Mouse (Mus musculus) spleen, postnatal 14 days (tissue): ENCODE measurements at regions not wholly inside any gene's neighbourhood (a gene's known extent, or its start where the extent isn't known, plus 50 kb on each side); places are given as distances from the start of the nearest gene placed in this dataset.

Source experiments
- DNase-seq, 2 experiments: peaks; one replicate each; pipeline ENCODE4 v3.0.0; 2021 to 2022; ENCODE audit warnings: low spot score in 2 of 2

DNA sequence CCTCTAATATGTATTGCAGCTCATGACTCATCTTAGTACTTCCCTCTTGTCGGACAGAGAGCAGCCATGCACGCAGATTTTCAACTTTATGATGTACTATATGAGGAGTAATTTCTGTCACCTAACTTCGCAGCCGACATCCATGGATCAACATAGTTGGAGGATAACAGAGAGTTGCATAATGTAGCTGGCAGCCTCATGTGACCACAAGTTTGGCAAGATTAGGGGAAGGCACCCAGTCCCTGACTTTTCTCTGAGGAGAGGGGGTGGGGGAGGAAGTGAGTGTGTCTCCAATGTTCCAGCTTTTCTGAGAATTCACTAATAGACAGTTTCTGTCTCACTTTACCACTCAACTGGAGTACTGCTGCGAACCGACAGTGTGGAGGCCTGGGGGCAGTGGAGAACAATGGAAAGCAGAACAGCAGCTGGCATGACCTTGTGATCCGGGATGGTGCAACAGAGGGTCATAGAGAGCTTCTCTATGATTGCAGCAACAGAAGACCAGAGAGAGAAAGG, 424.0 kb downstream of the Ptprc start:
- DNase-seq, result no peak

DNA sequence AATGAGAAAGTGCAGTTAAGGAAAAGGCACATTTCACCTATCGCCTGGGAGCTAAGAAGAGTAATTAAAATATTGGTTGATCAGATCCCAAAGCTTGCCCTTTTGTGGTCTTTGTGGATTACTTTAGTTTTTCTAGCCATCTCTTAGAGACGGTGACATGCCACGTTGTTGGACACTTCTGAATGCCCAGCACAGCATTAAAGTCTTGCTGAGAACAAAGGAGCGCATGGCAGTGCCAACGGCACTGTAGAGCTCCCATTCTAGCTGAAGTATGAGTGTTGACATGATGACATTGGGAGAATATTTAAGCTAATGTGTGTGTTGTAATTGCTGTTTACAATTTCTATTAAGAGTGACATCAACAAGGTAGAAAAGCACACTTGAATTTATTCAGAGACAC, 424.6 kb downstream of the Ptprc start:
- no peak for DNase-seq

DNA sequence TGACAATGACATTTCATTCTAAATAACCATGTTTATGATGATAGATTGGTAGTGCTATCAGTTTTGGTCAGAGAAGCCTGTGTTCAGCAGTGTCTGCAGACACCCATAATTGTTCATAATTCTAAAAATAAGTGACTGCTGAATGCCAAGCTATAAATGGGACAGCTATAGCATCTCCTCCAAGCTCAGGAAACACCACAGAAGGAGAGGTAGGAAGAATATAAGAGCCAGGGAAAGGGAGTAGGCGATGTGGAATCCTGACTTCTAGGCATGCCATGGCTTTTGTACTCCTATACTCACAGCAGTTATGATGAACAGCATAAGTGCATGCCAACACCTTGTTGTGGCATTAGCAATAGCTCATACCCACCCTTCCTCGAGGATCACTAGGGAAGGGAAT, 429.4 kb downstream of the Ptprc start:
- no peak for DNase-seq

DNA sequence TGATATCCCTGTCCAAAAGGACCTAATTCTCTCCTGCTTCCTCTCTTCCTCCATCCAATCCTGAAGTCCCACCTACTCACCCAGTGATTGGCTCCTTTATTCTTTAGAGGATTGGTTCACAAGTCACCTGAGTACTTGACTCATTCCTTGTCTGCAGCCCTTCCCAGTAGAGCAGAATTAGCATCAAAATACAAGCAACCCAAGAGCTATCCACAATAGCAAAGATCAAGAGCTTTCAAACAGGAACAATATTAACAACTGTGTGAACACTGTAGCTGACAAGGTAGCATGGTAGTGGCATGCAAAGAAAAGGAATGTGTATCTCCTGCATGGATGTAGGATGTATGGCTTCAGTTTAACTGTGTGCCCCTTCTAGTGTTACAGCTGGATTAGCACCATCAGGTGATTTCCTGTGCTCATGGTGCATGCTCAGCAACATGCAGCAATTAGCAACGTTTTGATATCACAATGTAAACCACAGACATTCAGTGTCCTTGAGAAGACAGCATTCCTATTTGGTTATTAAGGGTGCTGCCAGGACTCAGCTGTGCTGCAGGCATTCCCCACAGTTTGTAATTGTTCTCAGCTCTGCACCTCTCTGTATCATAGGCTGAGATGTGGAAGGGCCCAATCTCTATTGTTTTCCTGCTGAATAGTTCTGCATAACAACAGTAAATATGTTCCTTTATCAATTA, 437.2 kb downstream of the Ptprc start:
- DNase-seq, result no peak

GRCm38 (mm10) chr1:137703882-137704281, 471.6 kb downstream of the Ptprc start:
- DNase-seq, result no peak

GRCm38 (mm10) chr1:137698876-137699275, 476.6 kb downstream of the Ptprc start:
- no peak for DNase-seq

- DNase-seq, result no peak
Observed at GRCm38 (mm10) chr1:137697289-137697688, 478.2 kb downstream of the Ptprc start.

DNA sequence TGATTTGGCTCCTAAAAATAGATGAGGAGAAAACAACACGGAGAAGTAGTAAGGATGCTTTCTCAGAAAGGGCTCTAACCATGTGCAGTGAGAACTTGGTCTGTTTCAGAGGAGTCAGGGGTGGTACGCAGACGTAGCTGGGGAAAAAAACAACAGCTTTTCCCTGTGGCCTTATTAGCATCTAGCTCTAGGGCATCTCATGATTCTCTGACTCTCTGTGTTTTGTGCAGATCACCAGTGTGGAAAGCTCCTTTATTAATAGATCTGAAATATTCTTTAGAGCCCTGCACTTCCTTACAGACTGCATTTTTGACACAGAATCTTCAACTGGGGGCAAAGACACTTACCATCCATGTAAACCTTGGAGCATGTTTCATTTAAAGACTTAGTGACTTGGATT, 478.7 kb downstream of the Ptprc start:
- no peak for DNase-seq

DNA sequence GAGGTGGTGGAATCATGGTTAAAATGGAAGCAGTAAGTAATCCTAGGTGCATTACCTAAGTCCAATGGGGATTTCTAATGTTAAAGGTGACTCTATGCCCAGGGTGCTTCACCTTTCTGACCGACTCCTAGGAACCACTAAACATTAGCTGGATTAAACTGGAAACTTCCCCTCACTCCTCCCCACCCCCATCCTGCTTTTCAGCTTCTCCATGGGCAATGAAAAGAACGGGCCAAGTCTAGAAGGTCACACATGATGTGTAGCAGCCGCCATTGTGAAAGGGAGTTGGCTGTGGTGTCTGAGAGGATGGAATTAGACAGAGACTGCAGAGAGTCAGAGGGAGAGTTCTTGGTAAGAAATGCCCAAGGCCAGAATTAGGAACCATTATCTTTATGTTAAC, 479.8 kb downstream of the Ptprc start:
- no peak for DNase-seq

- DNase-seq, result no peak
Observed at GRCm38 (mm10) chr1:137692525-137692924, 483.0 kb downstream of the Ptprc start.

DNA sequence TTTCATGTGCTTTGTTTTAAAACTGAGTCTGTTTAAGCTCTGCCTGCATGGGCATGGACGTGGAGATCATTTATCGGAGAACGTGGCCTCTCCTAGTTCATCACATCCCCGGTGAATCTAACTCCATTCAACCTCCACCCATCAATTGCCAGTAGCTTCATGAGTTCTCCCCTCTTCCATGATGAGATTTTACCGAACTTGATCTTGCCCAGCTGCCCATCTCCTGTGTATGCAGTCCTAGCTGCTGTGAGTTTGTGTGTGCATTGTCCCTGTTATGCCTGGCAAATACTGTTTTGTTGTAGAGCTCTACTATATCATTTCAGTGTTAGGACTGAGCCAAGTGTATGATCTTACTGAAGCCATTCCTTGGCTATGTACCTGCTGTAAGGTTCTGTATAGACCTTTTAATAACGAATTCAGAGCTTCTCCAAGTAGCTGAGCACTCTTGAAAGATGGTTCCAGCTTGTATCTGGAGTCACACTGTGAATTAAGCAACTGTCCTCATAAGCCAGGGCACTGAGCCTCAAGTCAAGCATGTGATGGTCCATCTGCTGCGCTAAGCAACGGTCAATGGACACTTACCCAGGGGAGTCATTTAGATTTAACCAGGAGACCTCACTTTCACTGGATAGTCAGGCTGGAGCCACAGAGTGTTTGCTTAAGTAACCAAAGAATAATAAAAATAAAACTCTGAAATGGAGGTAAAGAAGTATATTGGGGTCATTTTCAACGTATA, 484.5 kb downstream of the Ptprc start:
- no peak for DNase-seq

- no peak for DNase-seq
Observed at GRCm38 (mm10) chr1:137670650-137671049, 504.9 kb downstream of the Ptprc start.

DNA sequence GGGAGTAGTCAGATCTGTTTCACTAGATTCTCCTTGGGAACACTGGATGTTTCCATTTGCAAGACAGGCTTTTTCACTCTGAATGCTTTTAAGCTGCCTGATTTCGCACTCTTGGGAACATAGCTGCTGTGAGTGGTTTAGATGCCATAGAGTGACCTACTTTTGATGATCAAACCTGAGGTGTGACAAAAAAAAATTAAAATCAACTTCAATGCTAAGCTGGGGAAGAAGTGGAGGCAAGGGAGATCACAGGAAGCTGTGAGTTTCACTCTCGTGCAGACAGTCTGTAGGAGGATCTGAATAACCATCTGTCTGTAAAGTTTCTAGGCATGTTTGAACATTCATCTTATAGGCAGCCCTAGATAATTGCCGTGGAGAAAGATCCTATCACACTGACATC, 505.7 kb downstream of the Ptprc start:
- no peak for DNase-seq

DNA sequence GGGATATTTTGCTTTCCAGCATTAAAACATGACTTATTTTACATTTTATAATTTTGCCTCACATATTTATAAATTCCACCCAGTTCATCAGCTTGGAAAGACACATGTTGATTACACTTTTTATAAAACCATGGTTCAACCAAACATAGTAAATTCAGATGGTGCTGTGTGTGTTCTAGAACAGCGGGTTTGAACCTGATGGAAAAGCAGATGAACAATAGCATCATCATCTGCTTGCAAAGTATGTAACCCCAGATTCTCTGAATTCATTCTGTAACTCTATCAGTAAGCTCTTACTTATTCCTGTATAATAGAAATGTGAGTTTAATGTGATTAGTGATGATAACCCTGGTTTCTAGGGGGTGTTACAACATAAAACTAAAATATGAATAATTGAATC, 517.4 kb downstream of the Ptprc start:
- DNase-seq, result no peak

GRCm38 (mm10) chr1:137656900-137657458, 518.5 kb downstream of the Ptprc start:
- DNase-seq, result no peak

DNA sequence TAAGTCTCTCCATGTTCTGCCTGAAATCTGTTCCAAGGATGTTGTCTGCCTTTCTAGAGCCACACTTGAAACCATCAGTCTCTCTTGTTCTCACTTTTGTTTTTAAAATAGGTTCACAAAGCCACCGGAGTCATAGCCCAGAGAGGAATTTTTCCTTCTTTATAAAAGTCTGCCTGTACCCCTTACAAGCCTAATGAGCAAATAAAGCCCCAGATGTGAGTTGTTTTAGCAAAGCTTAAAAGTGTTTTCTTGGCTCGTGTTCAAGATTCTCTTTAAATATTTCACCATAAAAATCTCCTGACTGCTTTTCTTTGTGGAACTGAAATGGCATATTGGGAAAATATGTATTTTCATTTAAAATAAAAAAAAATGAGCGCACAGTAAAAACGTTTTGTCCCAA, 521.3 kb downstream of the Ptprc start:
- no peak for DNase-seq

DNA sequence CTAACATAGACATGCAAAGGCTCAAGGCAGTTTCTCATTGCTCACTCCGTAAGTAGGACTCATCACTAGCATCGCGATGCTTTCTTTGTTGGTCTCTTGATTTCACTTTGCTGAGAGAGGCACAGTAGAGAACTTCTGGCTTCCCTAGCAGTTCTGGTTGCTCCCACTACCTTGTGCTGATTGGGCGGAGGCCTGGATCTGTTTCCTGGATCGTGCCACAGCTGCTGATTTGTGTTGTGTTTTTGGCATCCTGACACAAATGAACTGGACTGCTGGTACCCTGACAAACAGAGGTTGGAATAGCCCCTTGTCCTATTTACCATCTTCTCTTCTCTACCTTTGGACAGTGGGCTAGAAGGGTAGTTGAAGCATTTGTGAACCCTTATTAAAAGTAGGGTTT, 522.0 kb downstream of the Ptprc start:
- no peak for DNase-seq

DNA sequence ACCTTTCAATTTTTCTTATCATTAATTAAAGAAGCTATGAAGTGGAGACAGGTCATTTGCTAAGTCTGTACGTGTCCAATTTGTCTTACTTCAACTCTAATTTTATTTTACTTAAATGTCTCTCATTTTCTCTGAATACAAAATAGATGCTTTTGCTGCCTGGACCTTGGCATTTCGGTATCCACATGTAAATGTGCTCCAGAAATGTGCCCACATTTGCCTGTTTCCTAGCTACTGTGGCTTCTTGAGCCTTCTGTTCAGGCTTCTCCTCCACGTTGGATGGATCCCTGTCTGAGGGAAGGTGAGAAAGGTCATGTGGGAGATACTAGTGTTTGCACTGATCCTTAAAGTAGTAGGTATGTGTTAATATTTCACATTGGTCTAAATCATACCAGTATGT, 524.9 kb downstream of the Ptprc start:
- no peak for DNase-seq

DNA sequence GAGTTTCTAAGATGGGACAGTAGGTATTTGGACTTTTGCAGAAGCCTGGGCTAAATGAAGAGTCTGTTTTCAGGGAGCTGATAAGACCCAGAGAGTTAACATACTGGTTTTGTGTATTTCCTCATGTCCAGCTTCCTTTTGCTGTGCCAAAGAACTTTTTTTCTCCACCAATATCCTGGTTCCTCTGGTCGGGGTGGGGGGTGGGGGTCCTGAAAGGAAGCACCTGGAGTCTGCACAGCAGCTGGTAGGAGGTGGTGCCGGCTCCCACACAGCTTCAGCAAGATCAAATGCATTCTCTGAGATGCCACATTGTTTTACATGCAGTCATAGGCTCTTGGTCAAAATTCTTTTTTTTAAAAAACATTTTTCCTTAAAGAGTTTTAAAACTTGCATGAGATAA, 525.4 kb downstream of the Ptprc start:
- no peak for DNase-seq

GRCm38 (mm10) chr1:137648832-137649231, 526.7 kb downstream of the Ptprc start:
- no peak for DNase-seq

DNA sequence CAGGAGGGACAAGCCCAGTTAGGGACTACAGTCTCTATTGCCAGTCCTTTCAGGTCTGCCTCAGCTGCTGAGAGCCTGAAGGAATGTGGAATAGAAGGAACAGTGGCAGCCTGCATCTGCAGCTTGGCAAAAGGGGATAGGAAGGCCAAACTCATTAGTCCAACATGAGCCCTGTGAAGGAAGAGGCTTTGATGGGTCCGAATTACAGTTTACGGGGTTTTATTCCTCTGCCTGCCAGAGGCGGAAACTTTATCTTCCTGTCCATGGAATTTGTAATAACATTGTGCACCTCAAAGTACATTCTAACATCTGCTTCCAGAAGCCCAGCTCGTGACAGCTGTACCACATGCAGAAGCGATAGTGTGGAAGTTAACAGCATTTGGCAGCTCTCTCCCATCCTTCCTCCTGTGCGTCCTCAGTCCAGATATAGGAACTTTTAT, 530.9 kb downstream of the Ptprc start:
- no peak for DNase-seq

GRCm38 (mm10) chr1:137643508-137643907, 532.0 kb downstream of the Ptprc start:
- no peak for DNase-seq

- DNase-seq, result no peak
Observed at GRCm38 (mm10) chr1:137640848-137641247, 534.7 kb downstream of the Ptprc start.
